ENCODE assay signal across 8 mouse cellular contexts in genomic region chr11:116005701-116006419, GRCm38 (mm10). TPM values are rescaled to one million over a fixed set of nuclear protein-coding genes. Genes with fewer than 3 reads are reported as not detected.
DNase-seq lines count a peak whose midpoint lies in the region; ATAC-seq and TF ChIP-seq lines count a peak whose summit lies in the region.

No protein-coding gene starts in this region.

- no peak overlapping the region for H3K4me3 ChIP-seq in liver, adult 2 months (ENCODE audit: insufficient read depth, low read depth, low read length)
- H3K4me3 ChIP-seq in forebrain, embryonic 12.5 days (replicated peaks) = 0 out of 2 replicates have a peak overlapping the region, but pooled peaks have one; percentile 35
- no peak overlapping the region for H3K4me3 ChIP-seq in limb, embryonic 12.5 days (replicated peaks)

- DNase-seq in liver, adult 2 months (ENCODE audit: extremely low read depth, low read depth, low spot score) = no peak
- no peak for DNase-seq in liver
- DNase-seq in splenic B cell, adult 2 months (ENCODE audit: low read depth, low spot score) = peak; percentile 15
- no peak for DNase-seq in layer of hippocampus, adult 9-10 months (ENCODE audit: low spot score)
- DNase-seq in adrenal gland, postnatal 10 days = no peak
- DNase-seq in left cerebral cortex, adult 8-10 months (ENCODE audit: low spot score in 2 of 2) = no peak

- 68% methylated on average over 9 of the region's 9 CpGs for WGBS in liver, adult 2 months
- WGBS in forebrain, embryonic 12.5 days = 70% methylated on average over 9 of the region's 9 CpGs
- WGBS in limb, embryonic 12.5 days = 63% methylated on average over 9 of the region's 9 CpGs

- no peak overlapping the region; the same call in 1 of the 2 replicates for H3K9ac ChIP-seq in liver, adult 2 months (ENCODE audit: low read depth, low read length)
- 0 out of 2 replicates have a peak overlapping the region, but pooled peaks have one; percentile 47 for H3K9ac ChIP-seq in forebrain, embryonic 12.5 days
- H3K9ac ChIP-seq in limb, embryonic 12.5 days (replicated peaks) = 0 out of 2 replicates have a peak overlapping the region, but pooled peaks have one; percentile 2

- 0 out of 2 replicates have a peak, but pooled peaks have one; percentile 22 for ATAC-seq in forebrain, embryonic 12.5 days (ENCODE audit: low FRiP score)
- ATAC-seq in limb, embryonic 12.5 days (ENCODE audit: insufficient number of reproducible peaks, insufficient read depth, low FRiP score, low TSS enrichment, low read depth) = 0 out of 2 replicates have a peak, but pooled peaks have one; percentile 16

- peak overlapping the region; percentile 77 for H3K27ac ChIP-seq in liver, adult 2 months (replicated peaks; ENCODE audit: insufficient read depth, low read depth, low read length)
- H3K27ac ChIP-seq in forebrain, embryonic 12.5 days = no peak overlapping the region
- no peak overlapping the region for H3K27ac ChIP-seq in limb, embryonic 12.5 days

- H3K27me3 ChIP-seq in liver, adult 2 months (ENCODE audit: control insufficient read depth, insufficient read depth, low read length) = no peaks in the 10 kb centered on the region
- no peaks in the 10 kb centered on the region for H3K27me3 ChIP-seq in forebrain, embryonic 12.5 days
- H3K27me3 ChIP-seq in limb, embryonic 12.5 days = no peaks in the 10 kb centered on the region
- no peaks in the 10 kb centered on the region for H3K27me3 ChIP-seq in splenic B cell, adult 2 months (ENCODE audit: control insufficient read depth, insufficient read depth, low read length, poor library complexity, severe bottlenecking)

- H3K36me3 ChIP-seq in liver, adult 2 months (ENCODE audit: control insufficient read depth, insufficient read depth, low read length) = no peaks in the 10 kb centered on the region
- H3K36me3 ChIP-seq in forebrain, embryonic 12.5 days (replicated peaks) = peaks cover 17% of the 10 kb centered on the region; the same call in 1 of the 2 replicates
- peaks cover 44% of the 10 kb centered on the region for H3K36me3 ChIP-seq in limb, embryonic 12.5 days
- peaks cover 2% of the 10 kb centered on the region; the same call in 1 of the 2 replicates for H3K36me3 ChIP-seq in splenic B cell, adult 2 months (ENCODE audit: control insufficient read depth, insufficient read depth, low read length, poor library complexity, severe bottlenecking)

- TF ChIP-seq CTCF in liver, adult 2 months (IDR thresholded peaks at IDR 0.05; ENCODE audit: low read depth, low read length) = no peak

- 0 out of 2 replicates have a peak, but pooled peaks cover 3% of the 10 kb centered on the region for H3K9me3 ChIP-seq in forebrain, embryonic 12.5 days
- peaks cover 4% of the 10 kb centered on the region; the same call in 1 of the 2 replicates for H3K9me3 ChIP-seq in limb, embryonic 12.5 days

- H3K4me2 ChIP-seq in forebrain, embryonic 12.5 days = peak overlapping the region; percentile 67
- H3K4me2 ChIP-seq in limb, embryonic 12.5 days = peak overlapping the region; percentile 61

- peaks cover 7% of the 10 kb centered on the region for H3K4me1 ChIP-seq in liver, adult 2 months (ENCODE audit: control insufficient read depth, insufficient read depth, low read length)
- H3K4me1 ChIP-seq in forebrain, embryonic 12.5 days = peaks cover 20% of the 10 kb centered on the region
- H3K4me1 ChIP-seq in limb, embryonic 12.5 days (replicated peaks) = peaks cover 35% of the 10 kb centered on the region

- no peaks in the 10 kb centered on the region for H3K79me2 ChIP-seq in liver, adult 2 months (ENCODE audit: control insufficient read depth, insufficient read depth, low read length)

- TF ChIP-seq POLR2A in liver, adult 2 months (IDR thresholded peaks at IDR 0.05; ENCODE audit: extremely low read depth, insufficient read depth, low read length) = no peak

RNA-seq across cellular contexts. Expression of gene Galk1, which starts 6.7 kb away (rescaled TPM):
- total RNA-seq in liver, adult 2 months (2014; rRNA removed) = 49.5 and 53.0 TPM in 2 replicates
- polyA plus RNA-seq in liver, adult 2 months (2012; rRNA removed) = 74.7 and 79.6 TPM in 2 replicates
- polyA plus RNA-seq in forebrain, embryonic 12.5 days (2016; fragmentation: Nextera tagmentation; extraction: Ambion mirVana) = 98.3 and 107 TPM in 2 replicates
- polyA plus RNA-seq in limb, embryonic 12.5 days (2016; fragmentation: Nextera tagmentation; extraction: Ambion mirVana) = 181 and 182 TPM in 2 replicates
- 10 to 100 TPM; 67.0 to 90.6 TPM for total RNA-seq in adrenal gland, postnatal 10 days (2021)
- 10 to 100 TPM; 16.1 to 19.7 (median 18.6) TPM for total RNA-seq in left cerebral cortex, adult 8-10 months (2022)

RNA-seq across cellular contexts. Expression of gene H3f3b, which starts 21.9 kb away (rescaled TPM):
- 116 and 163 TPM in 2 replicates for total RNA-seq in liver, adult 2 months (2014; rRNA removed)
- 56.2 and 59.9 TPM in 2 replicates for polyA plus RNA-seq in liver, adult 2 months (2012; rRNA removed)
- 2,341 and 2,432 TPM in 2 replicates for polyA plus RNA-seq in forebrain, embryonic 12.5 days (2016; fragmentation: Nextera tagmentation; extraction: Ambion mirVana)
- 2,405 and 2,474 TPM in 2 replicates for polyA plus RNA-seq in limb, embryonic 12.5 days (2016; fragmentation: Nextera tagmentation; extraction: Ambion mirVana)
- 100 to 1,000 TPM; 401 to 426 TPM for total RNA-seq in adrenal gland, postnatal 10 days (2021)
- 100 to 1,000 TPM; 272 to 296 (median 284) TPM for total RNA-seq in left cerebral cortex, adult 8-10 months (2022)

RNA-seq across cellular contexts. Expression of gene Unk, which starts 24.3 kb away (rescaled TPM):
- 4.3 and 5.2 TPM in 2 replicates for total RNA-seq in liver, adult 2 months (2014; rRNA removed)
- 8.9 and 13.8 TPM in 2 replicates for polyA plus RNA-seq in liver, adult 2 months (2012; rRNA removed)
- 47.9 and 50.4 TPM in 2 replicates for polyA plus RNA-seq in forebrain, embryonic 12.5 days (2016; fragmentation: Nextera tagmentation; extraction: Ambion mirVana)
- 50.0 and 51.8 TPM in 2 replicates for polyA plus RNA-seq in limb, embryonic 12.5 days (2016; fragmentation: Nextera tagmentation; extraction: Ambion mirVana)
- total RNA-seq in adrenal gland, postnatal 10 days (2021) = 10 to 100 TPM; 21.0 to 26.0 TPM
- total RNA-seq in left cerebral cortex, adult 8-10 months (2022) = 10 to 100 TPM; 23.4 to 27.7 (median 25.0) TPM

RNA-seq across cellular contexts. Expression of gene Itgb4, which starts 31.4 kb away (rescaled TPM):
- total RNA-seq in liver, adult 2 months (2014; rRNA removed) = 0.34 and 0.65 TPM in 2 replicates
- 0.18 and 0.25 TPM in 2 replicates for polyA plus RNA-seq in liver, adult 2 months (2012; rRNA removed)
- polyA plus RNA-seq in forebrain, embryonic 12.5 days (2016; fragmentation: Nextera tagmentation; extraction: Ambion mirVana) = 0.94 and 1.0 TPM in 2 replicates
- 3.1 and 3.9 TPM in 2 replicates for polyA plus RNA-seq in limb, embryonic 12.5 days (2016; fragmentation: Nextera tagmentation; extraction: Ambion mirVana)
- total RNA-seq in adrenal gland, postnatal 10 days (2021) = 1 to 10 TPM; 3.1 to 4.7 TPM
- 10 to 100 TPM in 3 of 4 experiments, 1 to 10 TPM in 1; 9.4 to 13.4 (median 11.3) TPM for total RNA-seq in left cerebral cortex, adult 8-10 months (2022)
